Mouse (Mus musculus): ENCODE data around the gene Dab1. TPM values are rescaled to one million over a fixed set of nuclear protein-coding genes. Genes with fewer than 3 reads are reported as not detected.

Dab1 gene
- total and polyA plus RNA-seq, 3 experiments, result not detected

- TF ChIP-seq ELF1 (IDR thresholded peaks at IDR 0.05; ENCODE audit: low read depth, low read length), result no peak
- DNase-seq (ENCODE audit: low read depth, low spot score), result no peak
- no peak overlapping the region for H3K27ac ChIP-seq (ENCODE audit: control insufficient read depth, low read depth, low read length)
- no peaks in the 10 kb centered on the region for H3K27me3 ChIP-seq (ENCODE audit: control insufficient read depth in 1 of 2, insufficient read depth in 2 of 2, low read length in 2 of 2)
- no peak overlapping the region for H3K4me3 ChIP-seq (ENCODE audit: control insufficient read depth in 1 of 2, insufficient read depth in 1 of 2, low read depth in 2 of 2, low read length in 2 of 2)
- H3K4me1 ChIP-seq (ENCODE audit: control insufficient read depth in 1 of 2, insufficient read depth in 2 of 2, low read length in 2 of 2), result no peaks in the 10 kb centered on the region
- no peaks in the 10 kb centered on the region for H3K79me2 ChIP-seq (ENCODE audit: control insufficient read depth, insufficient read depth, low read length, poor library complexity)
- H3K9me3 ChIP-seq (replicated peaks; ENCODE audit: insufficient read depth, low read length), result no peaks in the 10 kb centered on the region
- H3K9ac ChIP-seq (ENCODE audit: control insufficient read depth, low read depth, low read length, poor library complexity, severe bottlenecking), result no peak overlapping the region
- no peaks in the 10 kb centered on the region for H3K36me3 ChIP-seq (ENCODE audit: control insufficient read depth in 1 of 2, insufficient read depth in 2 of 2, low read length in 2 of 2)
These were observed 627.3 kb downstream of the Dab1 start for GRCm38 (mm10) chr4:104246506-104246905.

GRCm38 (mm10) chr4:104249462-104249861 is 630.3 kb downstream of the Dab1 start:
- Histone ChIP-seq H3K4me1 (ENCODE audit: control insufficient read depth in 1 of 2, insufficient read depth in 2 of 2, low read length in 2 of 2) (no peaks in the 10 kb centered on the region), H3K79me2 (ENCODE audit: control insufficient read depth, insufficient read depth, low read length, poor library complexity) (no peaks in the 10 kb centered on the region), H3K36me3 (ENCODE audit: control insufficient read depth in 1 of 2, insufficient read depth in 2 of 2, low read length in 2 of 2) (no peaks in the 10 kb centered on the region), H3K27ac (ENCODE audit: control insufficient read depth, low read depth, low read length) (no peak overlapping the region), H3K27me3 (ENCODE audit: control insufficient read depth in 1 of 2, insufficient read depth in 2 of 2, low read length in 2 of 2) (no peaks in the 10 kb centered on the region), H3K9ac (ENCODE audit: control insufficient read depth, low read depth, low read length, poor library complexity, severe bottlenecking) (no peak overlapping the region), H3K9me3 (replicated peaks; ENCODE audit: insufficient read depth, low read length) (no peaks in the 10 kb centered on the region), H3K4me3 (ENCODE audit: control insufficient read depth in 1 of 2, insufficient read depth in 1 of 2, low read depth in 2 of 2, low read length in 2 of 2) (no peak overlapping the region)
- no peak for TF ChIP-seq CTCF (IDR thresholded peaks at IDR 0.05 in 2 of 3, conservative IDR thresholded peaks at IDR 0.05 in 1 of 3; ENCODE audit: control insufficient read depth in 1 of 3, insufficient read depth in 1 of 3, low read depth in 2 of 3, low read length in 3 of 3, poor library complexity in 1 of 3, severe bottlenecking in 1 of 3)
- no peak for TF ChIP-seq MEF2A (IDR thresholded peaks at IDR 0.05; ENCODE audit: extremely low read depth, insufficient replicate concordance, low read depth, low read length, poor library complexity, severe bottlenecking)
- TF ChIP-seq MAX (IDR thresholded peaks at IDR 0.05; ENCODE audit: low read length), result no peak
- no peak for TF ChIP-seq UBTF (IDR thresholded peaks at IDR 0.05; ENCODE audit: borderline replicate concordance, insufficient read depth, low read depth, low read length)
- no peak for TF ChIP-seq SMC3 (IDR thresholded peaks at IDR 0.05; ENCODE audit: low read depth, low read length)
- TF ChIP-seq GATA1 (IDR thresholded peaks at IDR 0.05; ENCODE audit: low read depth, low read length), result no peak
- DNase-seq (ENCODE audit: low read depth, low spot score), result no peak

- no peak overlapping the region for H3K27ac ChIP-seq (ENCODE audit: control insufficient read depth, low read depth, low read length)
- H3K36me3 ChIP-seq (ENCODE audit: control insufficient read depth in 1 of 2, insufficient read depth in 2 of 2, low read length in 2 of 2), result no peaks in the 10 kb centered on the region
- H3K27me3 ChIP-seq (ENCODE audit: control insufficient read depth in 1 of 2, insufficient read depth in 2 of 2, low read length in 2 of 2), result no peaks in the 10 kb centered on the region
- TF ChIP-seq ETS1 (IDR thresholded peaks at IDR 0.05; ENCODE audit: low read depth, low read length), result no peak
- TF ChIP-seq TAL1 (IDR thresholded peaks at IDR 0.05; ENCODE audit: low read length), result no peak
- no peak for TF ChIP-seq NELFE (IDR thresholded peaks at IDR 0.05; ENCODE audit: low read depth, low read length)
- TF ChIP-seq ZKSCAN1 (IDR thresholded peaks at IDR 0.05; ENCODE audit: low read depth, low read length), result no peak
- no peak for TF ChIP-seq JUND (IDR thresholded peaks at IDR 0.05; ENCODE audit: low read depth, low read length)
- TF ChIP-seq ZC3H11A (IDR thresholded peaks at IDR 0.05; ENCODE audit: low read depth, low read length), result no peak
- no peak for TF ChIP-seq KAT2A (conservative IDR thresholded peaks at IDR 0.05; ENCODE audit: low read depth, low read length)
- TF ChIP-seq GABPA (IDR thresholded peaks at IDR 0.05; ENCODE audit: low read depth, low read length), result no peak
- no peak for TF ChIP-seq EP300 (IDR thresholded peaks at IDR 0.05; ENCODE audit: low read depth in 1 of 2, low read length in 2 of 2)
- TF ChIP-seq MYC (IDR thresholded peaks at IDR 0.05; ENCODE audit: low read depth, low read length), result no peak
- TF ChIP-seq CHD2 (IDR thresholded peaks at IDR 0.05; ENCODE audit: low read length), result no peak
- TF ChIP-seq E2F4 (IDR thresholded peaks at IDR 0.05; ENCODE audit: borderline replicate concordance, low read depth, low read length), result no peak
- no peak for TF ChIP-seq NRF1 (IDR thresholded peaks at IDR 0.05; ENCODE audit: insufficient read depth, low read depth, low read length, poor library complexity, severe bottlenecking)
- TF ChIP-seq MAFK (IDR thresholded peaks at IDR 0.05; ENCODE audit: borderline replicate concordance, low read depth, low read length), result no peak
- TF ChIP-seq TCF12 (IDR thresholded peaks at IDR 0.05; ENCODE audit: low read depth, low read length), result no peak
- no peak for TF ChIP-seq MAX (IDR thresholded peaks at IDR 0.05; ENCODE audit: low read length)
- no peak for TF ChIP-seq CTCF (IDR thresholded peaks at IDR 0.05 in 2 of 3, conservative IDR thresholded peaks at IDR 0.05 in 1 of 3; ENCODE audit: control insufficient read depth in 1 of 3, insufficient read depth in 1 of 3, low read depth in 2 of 3, low read length in 3 of 3, poor library complexity in 1 of 3, severe bottlenecking in 1 of 3)
- TF ChIP-seq TBP (IDR thresholded peaks at IDR 0.05; ENCODE audit: low read depth, low read length), result no peak
- DNase-seq (ENCODE audit: low read depth, low spot score), result no peak
- H3K79me2 ChIP-seq (ENCODE audit: control insufficient read depth, insufficient read depth, low read length, poor library complexity), result no peaks in the 10 kb centered on the region
- H3K4me1 ChIP-seq (ENCODE audit: control insufficient read depth in 1 of 2, insufficient read depth in 2 of 2, low read length in 2 of 2), result no peaks in the 10 kb centered on the region
- H3K9ac ChIP-seq (ENCODE audit: control insufficient read depth, low read depth, low read length, poor library complexity, severe bottlenecking), result no peak overlapping the region
- no peaks in the 10 kb centered on the region for H3K9me3 ChIP-seq (replicated peaks; ENCODE audit: insufficient read depth, low read length)
- H3K4me3 ChIP-seq (ENCODE audit: control insufficient read depth in 1 of 2, insufficient read depth in 1 of 2, low read depth in 2 of 2, low read length in 2 of 2), result no peak overlapping the region
These were observed 638.6 kb downstream of the Dab1 start for GRCm38 (mm10) chr4:104257776-104258175.

Measured in MEL (cell line).